Mouse (Mus musculus) stomach, embryonic 15.5 days (tissue): ENCODE data around the gene Rab30. TPM values are rescaled to one million over a fixed set of nuclear protein-coding genes. Genes with fewer than 3 reads are reported as not detected.

ENCODE experiments used
- ATAC-seq: fragments of 200-750 bp; cut with Nextera tagmentation; 2 replicates; pipeline ENCODE4 v1.8.0; 2017; ENCODE audit warnings: low read depth, moderate number of reproducible peaks, moderate TSS enrichment; ENCODE audit not compliant: insufficient read depth, low FRiP score
- H3K27ac ChIP-seq: fragments of 300-500 bp; sonication (generic); 2 replicates; pipeline ENCODE4 v1.5.1; 2015; ENCODE audit warnings: mild to moderate bottlenecking, inconsistent platforms
- H3K27me3 ChIP-seq: fragments of 300-500 bp; sonication (generic); replicated peaks from 2 replicates; pipeline ENCODE4 v1.6.1; 2015; ENCODE audit warnings: inconsistent platforms
- H3K36me3 ChIP-seq: fragments of 300-500 bp; sonication (generic); 2 replicates; pipeline ENCODE4 v1.6.1; 2015; ENCODE audit warnings: inconsistent platforms
- H3K4me1 ChIP-seq: fragments of 300-500 bp; sonication (generic); 2 replicates; pipeline ENCODE4 v1.6.1; 2015; ENCODE audit warnings: inconsistent platforms
- H3K4me2 ChIP-seq: fragments of 300-500 bp; sonication (generic); 2 replicates; pipeline ENCODE4 v1.6.1; 2015; ENCODE audit warnings: mild to moderate bottlenecking, inconsistent platforms
- H3K4me3 ChIP-seq: fragments of 300-500 bp; sonication (generic); replicated peaks from 2 replicates; pipeline ENCODE4 v1.5.1; 2015; ENCODE audit warnings: inconsistent platforms
- H3K9ac ChIP-seq: fragments of 300-500 bp; sonication (generic); 2 replicates; pipeline ENCODE4 v1.6.1; 2015; ENCODE audit warnings: inconsistent platforms
- H3K9me3 ChIP-seq: fragments of 300-500 bp; sonication (generic); 2 replicates; pipeline ENCODE4 v1.6.1; 2016; ENCODE audit warnings: inconsistent platforms
- WGBS: fragments of 180-500 bp; shearing (Covaris S2); methylation state at CpG from one replicate; pipeline ENCODE4 v1.1.7; 2015; 5-methylcytosine and 5-hydroxymethylcytosine counted together
- polyA plus RNA-seq: library from polyadenylated mRNA; unstranded; fragments of >200 nt; fragmentation: Nextera tagmentation; extraction: Ambion mirVana; gene quantifications from 2 replicates; pipeline ENCODE4 v1.2.1, GENCODE M21; 2015

Rab30 gene
- polyA plus RNA-seq, 1 experiment from 2014 or later, result 18.4 TPM

DNA sequence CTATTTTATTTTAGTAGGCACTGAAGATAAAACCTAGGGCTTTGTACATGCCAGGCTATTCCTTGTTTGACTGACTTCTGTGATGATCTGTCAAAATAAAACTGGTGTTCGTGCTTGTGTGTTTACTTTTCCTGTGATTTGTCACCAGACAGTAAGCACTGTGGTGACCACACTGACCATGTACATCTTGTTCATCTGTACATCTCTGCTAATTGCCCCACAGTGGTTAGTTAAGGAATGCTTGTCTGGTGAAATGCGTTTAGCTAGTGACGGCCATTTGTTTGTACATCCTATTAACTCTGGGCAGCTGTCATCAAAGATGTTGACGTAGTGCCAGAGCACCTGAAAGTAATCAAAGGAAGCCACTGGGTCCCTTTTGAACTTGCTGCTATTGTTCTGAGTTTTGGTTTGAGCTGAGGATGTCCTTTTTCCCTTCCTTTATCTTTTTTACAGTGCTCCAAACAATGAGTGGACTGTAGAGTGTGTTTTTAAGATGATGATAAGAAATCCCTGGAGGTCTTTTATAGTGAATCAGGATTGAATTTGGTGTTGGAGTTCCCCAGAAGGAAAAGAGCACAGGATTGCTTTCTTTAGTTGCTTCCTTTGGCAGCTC, 149.3 kb downstream of the Rab30 start:
- Histone ChIP-seq H3K36me3 (no peaks in the 10 kb centered on the region), H3K4me3 (no peak overlapping the region), H3K27me3 (no peaks in the 10 kb centered on the region), H3K4me1 (no peaks in the 10 kb centered on the region), H3K27ac (no peak overlapping the region), H3K9me3 (no peaks in the 10 kb centered on the region), H3K4me2 (no peak overlapping the region), H3K9ac (no peak overlapping the region)
- WGBS, result 23% methylated on average over 4 of the region's 4 CpGs
- no peak for ATAC-seq

DNA sequence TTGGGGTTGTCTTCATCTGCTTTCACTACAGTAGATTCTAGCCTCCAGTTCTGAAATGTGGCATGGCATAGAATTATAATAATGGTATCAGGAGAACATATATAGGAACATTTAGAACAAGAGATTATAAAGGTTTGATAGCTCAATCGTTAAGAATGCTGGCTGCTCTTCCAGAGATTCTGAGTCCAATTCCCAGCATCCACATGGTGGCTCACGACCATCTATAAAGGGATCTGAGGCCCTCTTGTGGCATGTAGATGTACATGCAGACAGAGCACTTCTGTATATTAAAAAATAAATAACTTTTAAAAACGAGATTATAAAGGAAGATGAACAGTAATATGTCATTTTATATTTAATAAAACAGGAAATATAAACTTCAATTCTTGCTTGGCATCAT, 152.1 kb downstream of the Rab30 start:
- H3K4me1 ChIP-seq, result no peaks in the 10 kb centered on the region
- no peaks in the 10 kb centered on the region for H3K9me3 ChIP-seq
- ATAC-seq, result no peak
- no peaks in the 10 kb centered on the region for H3K36me3 ChIP-seq
- no peak overlapping the region for H3K27ac ChIP-seq
- no peaks in the 10 kb centered on the region for H3K27me3 ChIP-seq
- H3K4me3 ChIP-seq, result no peak overlapping the region
- H3K9ac ChIP-seq, result no peak overlapping the region
- WGBS, result 48% methylated on average over 3 of the region's 3 CpGs
- H3K4me2 ChIP-seq, result no peak overlapping the region

Other genes with a start within 250 kb of the Rab30 start
- 45.2 and 47.8 TPM in 2 replicates for gene Ccdc90b, start 180.5 kb upstream of the Rab30 start, polyA plus RNA-seq
- 5.0 and 5.8 TPM in 2 replicates for gene Ankrd42, start 104.5 kb upstream of the Rab30 start, polyA plus RNA-seq
- gene Pcf11, start 71.7 kb upstream of the Rab30 start, polyA plus RNA-seq, result 23.1 and 24.4 TPM in 2 replicates
- gene Ddias, start 132.6 kb downstream of the Rab30 start, polyA plus RNA-seq, result 11.0 and 11.4 TPM in 2 replicates
- gene Prcp, start 132.9 kb downstream of the Rab30 start, polyA plus RNA-seq, result 23.9 and 24.7 TPM in 2 replicates